Mouse (Mus musculus): ENCODE data around the gene Ndufa4l2. TPM values are rescaled to one million over a fixed set of nuclear protein-coding genes. Genes with fewer than 3 reads are reported as not detected.

The Ndufa4l2 gene
- total RNA-seq, 2 experiments from 2014 or later = 6.8 to 7.9 TPM

DNA sequence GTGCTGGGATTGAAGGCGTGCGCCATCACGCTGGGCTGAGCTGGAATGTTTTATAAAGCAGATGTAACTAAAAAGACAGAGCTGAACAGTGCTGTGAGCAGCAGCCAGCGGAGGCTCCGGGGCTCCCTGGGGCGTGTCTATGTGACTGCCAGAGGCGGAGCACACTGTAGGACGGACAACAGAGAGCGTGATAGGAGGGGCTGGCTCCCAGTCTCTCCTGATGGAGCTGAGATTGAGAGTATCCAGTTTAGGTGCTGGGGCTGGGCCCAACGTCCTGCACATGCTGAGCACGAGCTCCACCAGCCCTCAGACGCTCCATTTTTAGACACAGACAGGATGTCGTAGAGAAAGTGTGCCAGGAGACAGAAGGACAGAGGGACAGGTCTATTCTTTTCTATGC lies 49.5 kb downstream of the Ndufa4l2 start:
- DNase-seq (ENCODE audit: low spot score in 2 of 2) = no peak

Other genes with a start within 250 kb of the Ndufa4l2 start
- 100 to 1,000 TPM; 312 to 315 TPM for gene Dctn2, start 248.6 kb upstream of the Ndufa4l2 start, total RNA-seq (2021)
- 10 to 100 TPM; 44.8 to 58.7 TPM for gene Mbd6, start 225.9 kb upstream of the Ndufa4l2 start, total RNA-seq (2021)
- 10 to 100 TPM; 53.9 to 57.7 TPM for gene Mars, start 203.2 kb upstream of the Ndufa4l2 start, total RNA-seq (2021)
- 1 to 10 TPM; 1.1 to 1.2 TPM for gene Arhgap9, start 193.0 kb upstream of the Ndufa4l2 start, total RNA-seq (2021)
- 1 to 10 TPM; 1.7 to 3.1 TPM for gene Gli1, start 173.0 kb upstream of the Ndufa4l2 start, total RNA-seq (2021)
- not detected for gene Inhbe, start 160.6 kb upstream of the Ndufa4l2 start, total RNA-seq (2021)
- gene Inhbc, start 144.5 kb upstream of the Ndufa4l2 start, total RNA-seq (2021) = not detected
- 100 to 1,000 TPM; 174 to 178 TPM for gene R3hdm2, start 134.6 kb upstream of the Ndufa4l2 start, total RNA-seq (2021)
- 1 to 10 TPM; 3.5 to 5.3 TPM for gene Stac3, start 13.3 kb upstream of the Ndufa4l2 start, total RNA-seq (2021)
- 10 to 100 TPM; 36.2 to 36.3 TPM for gene Shmt2, start 7.5 kb downstream of the Ndufa4l2 start, total RNA-seq (2021)
- 1 to 10 TPM; 5.2 to 6.5 TPM for gene Nxph4, start 19.6 kb downstream of the Ndufa4l2 start, total RNA-seq (2021)
- gene Lrp1, start 106.2 kb downstream of the Ndufa4l2 start, total RNA-seq (2021) = 100 to 1,000 TPM; 263 to 291 TPM
- gene Stat6, start 128.0 kb downstream of the Ndufa4l2 start, total RNA-seq (2021) = 1 to 10 TPM; 6.9 to 7.1 TPM
- gene Nemp1, start 151.9 kb downstream of the Ndufa4l2 start, total RNA-seq (2021) = 1 to 10 TPM; 4.0 to 5.5 TPM
- gene Nab2, start 153.6 kb downstream of the Ndufa4l2 start, total RNA-seq (2021) = 10 to 100 TPM; 32.3 to 36.2 TPM
- under 1 TPM; 0.55 to 0.98 TPM for gene Myo1a, start 190.2 kb downstream of the Ndufa4l2 start, total RNA-seq (2021)
- gene Tac2, start 209.5 kb downstream of the Ndufa4l2 start, total RNA-seq (2021) = 1 to 10 TPM; 5.7 to 6.9 TPM
- gene Zbtb39, start 224.6 kb downstream of the Ndufa4l2 start, total RNA-seq (2021) = 10 to 100 TPM; 10.4 to 10.7 TPM
- 1 to 10 TPM; 1.0 to 1.8 TPM for gene Gpr182, start 236.8 kb downstream of the Ndufa4l2 start, total RNA-seq (2021)
- gene Rdh1, start 244.8 kb downstream of the Ndufa4l2 start, total RNA-seq (2021) = under 1 TPM; 0.16 TPM
- under 1 TPM in 1 of 2 experiments, not detected in 1; 0.23 TPM for gene Rdh16f1, start 244.8 kb downstream of the Ndufa4l2 start, total RNA-seq (2021)